Mouse (Mus musculus): Measurements from ENCODE around the gene Adcy3.

The Adcy3 gene

GRCm38 (mm10) chr12:4132941-4133846 lies at the start of gene Adcy3:
Adcy3 (plus strand) TSS chr12:4133103.
- DNase-seq (ENCODE audit: low spot score) = peak; percentile 76

- DNase-seq (ENCODE audit: low spot score) = no peak
These were observed 49.5 kb upstream of the Adcy3 start for GRCm38 (mm10) chr12:4083441-4083840.

GRCm38 (mm10) chr12:4107383-4107782 lies 25.5 kb upstream of the Adcy3 start:
- peak; percentile 88 for DNase-seq (ENCODE audit: low spot score)

- DNase-seq (ENCODE audit: low spot score) = no peak
These were observed 16.8 kb upstream of the Adcy3 start for GRCm38 (mm10) chr12:4116132-4116531.

DNA sequence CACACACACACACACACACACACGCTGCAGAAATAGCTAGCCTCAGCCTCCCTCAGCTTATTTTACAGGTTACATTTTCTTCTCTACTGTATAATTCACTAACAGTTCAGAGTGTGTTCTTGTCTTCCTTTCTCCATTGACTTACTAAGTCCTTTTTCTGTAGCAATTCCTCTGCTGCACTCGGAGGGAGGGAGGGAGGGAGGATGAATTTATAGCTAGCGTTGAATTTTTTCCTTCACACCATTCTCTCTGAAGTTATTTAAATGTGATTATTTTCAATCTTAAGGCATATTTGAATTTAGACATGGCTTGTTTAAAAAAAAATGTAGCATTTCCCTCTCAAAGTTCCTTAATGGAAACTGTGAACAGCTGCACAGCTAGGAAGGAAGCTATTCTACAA lies 15.8 kb upstream of the Adcy3 start:
- no peak for DNase-seq (ENCODE audit: low spot score)

DNA sequence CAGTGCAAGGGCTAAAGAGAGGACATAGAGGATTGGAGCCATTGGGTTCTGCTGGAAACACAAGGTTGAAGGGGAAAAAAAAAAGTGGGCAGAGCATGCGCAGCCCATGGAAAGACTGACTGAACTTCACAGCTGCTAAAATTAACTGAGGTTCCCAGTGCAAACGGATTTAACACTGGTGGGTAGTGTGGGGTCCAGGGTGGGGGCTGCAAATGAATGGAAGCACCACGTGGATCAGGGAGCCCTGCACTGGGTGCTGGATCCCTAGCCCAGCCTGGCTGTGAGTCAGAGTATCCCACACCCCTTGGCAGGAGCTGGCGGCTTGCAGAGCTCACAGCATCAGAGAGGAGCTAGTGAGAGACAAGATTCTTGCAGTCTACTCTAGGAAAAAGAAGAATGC lies 15.3 kb upstream of the Adcy3 start:
- no peak for DNase-seq (ENCODE audit: low spot score)

GRCm38 (mm10) chr12:4127346-4127745 lies 5.6 kb upstream of the Adcy3 start:
- no peak for DNase-seq (ENCODE audit: low spot score)

DNA sequence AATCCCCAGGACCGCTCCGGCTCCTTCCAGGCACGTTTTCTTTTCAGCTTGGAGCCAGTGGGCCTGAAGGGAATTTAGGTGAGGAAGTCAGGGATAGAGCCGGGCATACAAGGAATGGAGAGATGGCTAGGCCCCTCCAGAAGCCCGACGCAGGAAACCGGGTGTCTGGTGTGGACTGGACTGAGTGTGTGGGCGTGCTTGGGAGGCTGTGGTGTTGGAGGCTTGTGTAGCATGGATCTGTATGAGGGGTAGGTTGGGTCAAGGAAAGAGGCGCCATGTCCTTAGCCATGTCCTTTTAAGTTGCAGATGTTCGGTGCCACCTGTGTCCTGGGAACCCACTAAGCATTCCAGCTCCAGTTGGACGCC lies 927 bp downstream of the Adcy3 start:
- no peak for DNase-seq (ENCODE audit: low spot score)

DNA sequence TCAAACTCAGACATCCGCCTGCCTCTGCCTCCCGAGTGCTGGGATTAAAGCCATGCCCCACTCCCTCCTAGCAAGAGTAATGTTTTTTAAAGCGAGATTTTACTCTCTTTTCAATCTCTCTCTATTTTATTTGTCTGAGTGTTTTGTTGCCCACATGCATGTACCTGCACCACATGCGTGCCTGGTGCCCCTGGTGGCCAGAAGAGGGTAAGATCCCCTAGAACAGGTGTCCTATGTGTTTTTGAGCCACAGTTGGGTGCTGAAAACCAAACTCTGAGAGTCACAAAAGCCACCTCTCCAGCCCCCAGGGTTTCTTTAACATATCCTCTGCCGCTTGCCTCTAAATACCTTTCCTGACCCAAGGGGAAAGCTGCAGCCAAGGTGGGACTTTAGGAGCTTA lies 10.3 kb downstream of the Adcy3 start:
- no peak for DNase-seq (ENCODE audit: low spot score)

DNA sequence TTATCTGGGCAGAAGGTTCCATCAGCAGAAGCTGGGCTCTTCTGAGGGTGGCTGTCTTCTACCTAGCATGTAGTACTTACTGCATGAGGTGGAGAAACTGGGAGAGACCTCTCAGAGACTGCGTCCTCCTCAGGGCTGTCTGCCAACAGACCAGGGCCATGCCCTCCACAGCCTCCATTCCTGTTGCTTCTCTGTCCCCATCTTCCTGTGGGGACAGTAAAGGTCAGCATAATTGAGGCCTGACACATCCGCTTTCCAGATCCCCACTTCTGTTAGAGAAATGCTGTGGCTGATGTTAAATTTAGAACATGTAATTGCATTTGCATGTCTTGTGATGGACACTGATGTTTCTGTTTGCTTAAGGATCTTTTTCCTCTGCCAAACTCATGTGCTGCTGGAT lies 18.0 kb downstream of the Adcy3 start:
- DNase-seq (ENCODE audit: low spot score) = no peak

DNA sequence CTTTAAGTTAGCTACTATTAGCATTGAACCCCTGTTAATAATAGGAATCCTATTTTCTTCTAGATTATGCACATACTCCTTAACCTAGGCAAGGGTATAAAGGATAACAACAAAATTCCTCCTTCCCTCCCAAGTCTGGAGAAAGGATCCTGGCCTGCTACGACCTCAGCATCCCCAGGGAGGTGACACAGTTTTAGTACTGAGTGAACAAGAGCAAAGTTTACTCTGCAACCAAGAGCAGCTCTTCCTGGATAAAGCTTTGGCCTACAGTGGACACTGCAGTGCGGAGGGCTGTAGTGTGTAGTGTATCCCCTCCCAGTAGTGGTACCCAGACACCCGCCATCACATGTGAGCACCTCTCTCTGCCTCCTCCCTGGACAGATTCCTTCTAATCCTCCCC lies 19.1 kb downstream of the Adcy3 start:
- no peak for DNase-seq (ENCODE audit: low spot score)

- DNase-seq (ENCODE audit: low spot score) = no peak
These were observed 24.6 kb downstream of the Adcy3 start for GRCm38 (mm10) chr12:4157466-4157865.

DNA sequence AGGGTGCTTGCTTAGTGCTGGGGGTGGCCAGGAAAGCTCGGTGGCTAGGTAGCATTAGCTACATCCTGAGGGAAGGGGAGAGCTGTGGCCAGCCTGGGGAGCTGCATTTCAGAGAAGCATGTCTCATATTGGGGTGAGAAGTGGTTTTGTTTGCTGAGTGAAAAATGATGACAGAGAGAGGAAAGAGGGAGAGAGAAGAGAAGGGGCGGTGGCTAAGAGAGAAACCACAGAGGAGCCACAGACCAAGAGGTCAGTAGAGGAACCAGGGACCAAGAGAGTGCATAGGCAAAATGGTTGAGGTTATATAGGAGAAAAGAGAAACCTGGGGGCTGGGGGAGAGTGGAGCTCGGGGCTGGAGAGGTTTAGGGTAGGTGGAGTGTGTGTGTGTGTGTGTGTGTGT lies 25.3 kb downstream of the Adcy3 start:
- DNase-seq (ENCODE audit: low spot score) = no peak

DNA sequence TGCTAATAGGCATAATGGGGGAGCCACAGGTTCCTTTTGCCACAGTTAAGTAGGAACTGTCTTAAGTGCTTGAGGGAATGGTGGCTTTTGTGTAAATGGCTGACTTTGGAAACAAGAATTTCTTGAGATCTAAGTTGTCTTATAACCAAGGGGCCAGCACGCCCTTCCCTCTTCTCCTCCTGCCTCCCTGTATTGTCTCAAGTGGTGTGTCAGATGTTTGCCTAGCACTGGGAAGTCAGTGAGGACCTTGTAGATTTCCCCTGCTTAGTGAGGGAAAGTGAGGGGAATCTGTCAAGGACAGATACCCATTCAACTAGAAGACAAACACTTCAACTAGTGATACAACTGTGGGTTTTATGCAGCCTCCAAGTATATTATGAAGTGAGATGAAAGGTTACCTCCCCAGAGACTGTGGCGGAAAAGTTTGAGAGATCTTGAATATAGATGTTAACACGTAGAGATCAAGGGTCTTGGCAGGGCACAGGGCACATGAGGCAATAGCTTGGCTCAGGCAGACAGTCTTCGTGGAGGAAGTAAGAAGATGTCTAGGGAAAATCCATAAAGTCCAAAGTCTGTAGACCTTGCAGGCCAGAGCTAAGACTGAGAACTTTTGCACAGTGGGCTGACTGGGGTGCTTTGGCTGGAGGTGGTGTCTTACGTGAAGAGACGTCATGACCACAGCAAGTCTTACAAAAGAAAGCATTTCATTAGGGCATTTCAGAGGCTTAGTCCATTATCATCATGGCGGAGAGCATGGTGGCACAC lies 26.1 kb downstream of the Adcy3 start:
- no peak for DNase-seq (ENCODE audit: low spot score)

DNA sequence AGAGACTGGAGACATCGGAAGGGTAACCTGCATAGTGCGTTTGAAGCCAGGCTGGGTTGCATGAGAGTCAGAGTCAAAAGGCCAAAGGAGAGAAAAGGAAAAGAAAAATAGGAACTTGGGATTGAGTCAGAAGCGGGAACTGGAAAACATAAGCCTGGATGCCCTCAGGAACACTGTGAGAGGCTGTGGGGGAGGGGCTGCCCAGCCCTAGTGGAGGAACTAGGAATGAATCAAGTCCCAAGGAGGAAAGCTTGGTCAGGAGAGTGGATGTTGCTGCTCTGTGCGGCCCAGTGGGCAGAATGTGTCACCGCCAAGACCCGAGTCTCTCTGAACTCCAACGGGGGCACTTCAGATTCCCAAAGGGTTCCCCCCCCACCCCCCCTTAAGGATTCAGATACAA lies 27.4 kb downstream of the Adcy3 start:
- no peak for DNase-seq (ENCODE audit: low spot score)

DNA sequence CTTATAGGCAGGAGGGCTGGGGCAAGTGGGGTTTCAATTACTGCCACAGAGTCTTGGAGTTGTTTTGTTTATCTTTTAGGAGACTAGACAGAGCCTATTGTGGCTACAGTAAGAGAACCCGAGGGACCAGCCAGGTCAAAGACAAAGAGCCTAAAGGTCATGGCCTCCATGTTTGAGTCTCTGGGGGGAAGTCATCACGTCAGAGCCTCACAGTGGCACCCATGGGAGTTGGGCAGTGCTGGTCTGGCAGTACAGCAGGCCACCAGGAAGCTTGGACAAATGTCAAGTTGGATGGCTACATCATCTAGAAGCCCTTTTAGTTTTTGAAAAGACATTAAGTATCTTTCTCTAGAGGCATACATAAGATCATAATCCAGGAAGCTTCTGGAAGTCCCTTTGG lies 30.0 kb downstream of the Adcy3 start:
- no peak for DNase-seq (ENCODE audit: low spot score)

DNA sequence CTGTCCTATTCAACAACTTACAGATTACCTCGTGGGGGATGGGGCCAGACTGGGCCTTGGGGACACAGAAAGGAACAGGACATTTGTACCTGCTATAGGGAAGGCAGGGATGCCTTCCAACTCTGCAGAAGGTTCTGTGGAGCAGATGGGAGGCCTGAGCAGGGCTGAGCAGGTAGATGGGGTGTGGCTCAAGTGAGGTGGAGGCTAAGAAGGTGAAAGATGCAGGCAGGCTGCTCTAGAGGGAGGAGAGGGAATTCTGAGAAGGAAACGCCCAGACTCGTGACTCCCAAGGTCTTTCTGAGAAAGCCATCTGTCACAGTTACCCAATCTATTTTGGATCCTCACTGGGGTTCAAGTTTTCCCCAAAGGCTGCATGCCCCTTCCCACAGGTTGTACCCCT lies 34.1 kb downstream of the Adcy3 start:
- no peak for DNase-seq (ENCODE audit: low spot score)

DNA sequence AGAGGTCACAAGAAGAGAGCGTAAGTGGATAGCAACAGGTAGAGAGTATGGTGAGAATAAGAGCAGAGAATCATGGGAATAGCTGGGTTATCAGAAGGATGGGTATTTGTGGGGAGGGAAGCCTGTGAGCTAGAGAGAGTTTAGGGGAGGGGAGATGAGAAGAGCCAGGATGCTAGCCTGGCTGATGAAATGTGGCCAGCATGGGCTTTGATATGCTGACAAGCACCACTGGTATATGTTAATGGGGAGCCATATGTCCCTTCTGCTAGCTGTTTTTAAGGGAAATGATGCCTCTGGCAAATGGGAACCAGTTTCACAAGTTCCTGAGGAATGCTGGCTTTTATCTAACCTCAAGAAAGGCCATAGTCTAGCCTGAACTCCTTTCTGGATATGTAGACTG lies 36.2 kb downstream of the Adcy3 start:
- DNase-seq (ENCODE audit: low spot score) = no peak

- DNase-seq (ENCODE audit: low spot score) = no peak
These were observed 36.7 kb downstream of the Adcy3 start for GRCm38 (mm10) chr12:4169622-4170021.

DNA sequence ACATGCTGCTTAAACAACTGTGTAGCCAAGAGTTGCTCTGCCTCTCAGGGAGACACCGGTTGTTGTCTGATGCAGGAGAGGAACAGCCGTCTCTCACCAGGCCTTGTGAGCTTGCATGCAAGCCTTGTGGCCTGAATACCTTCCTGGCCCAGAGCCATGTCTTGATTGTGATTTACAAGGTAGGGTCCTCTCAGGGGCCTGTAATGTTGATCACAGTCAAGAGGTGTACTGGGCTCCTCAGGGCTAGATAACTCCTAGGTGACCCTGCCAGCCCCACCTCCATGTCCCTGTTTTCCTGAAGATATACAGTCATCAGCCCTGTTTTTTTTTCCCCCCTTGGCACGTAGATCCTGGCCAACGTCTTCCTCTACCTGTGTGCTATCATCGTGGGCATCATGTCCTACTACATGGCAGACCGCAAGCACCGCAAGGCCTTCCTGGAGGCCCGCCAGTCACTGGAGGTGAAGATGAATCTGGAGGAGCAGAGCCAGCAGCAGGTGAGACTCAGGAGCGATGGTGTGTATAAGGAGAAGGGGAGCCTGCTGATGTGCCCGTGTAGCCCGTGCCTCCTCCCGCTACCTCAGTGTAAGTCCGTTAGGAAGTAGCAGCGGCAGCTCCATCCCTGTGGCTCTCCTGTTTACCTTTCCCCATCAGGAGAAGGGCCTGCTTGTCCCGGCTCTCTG lies 40.3 kb downstream of the Adcy3 start:
- no peak for DNase-seq (ENCODE audit: low spot score)

DNA sequence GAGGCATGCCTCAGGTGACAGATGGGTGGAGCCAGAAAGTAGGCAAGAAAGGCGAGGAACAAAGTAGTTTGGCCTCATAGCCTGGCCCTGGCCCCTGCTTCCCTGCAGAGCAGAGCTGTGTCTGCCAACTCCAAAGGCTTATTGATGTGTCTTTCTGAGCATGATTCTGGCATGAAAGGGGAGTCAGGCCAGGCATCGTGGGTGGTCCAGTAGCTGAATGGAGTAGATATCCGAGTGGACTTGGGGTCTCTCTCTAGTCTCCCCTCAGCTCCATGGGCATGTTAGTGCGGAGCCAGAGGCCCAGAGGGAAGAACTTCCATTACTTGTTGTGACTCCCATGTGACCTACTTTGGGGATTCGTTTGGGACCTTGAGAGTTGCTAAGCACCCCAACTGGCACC lies 45.9 kb downstream of the Adcy3 start:
- no peak for DNase-seq (ENCODE audit: low spot score)

GRCm38 (mm10) chr12:4179671-4180233 lies 46.8 kb downstream of the Adcy3 start:
- DNase-seq (ENCODE audit: low spot score) = no peak

DNA sequence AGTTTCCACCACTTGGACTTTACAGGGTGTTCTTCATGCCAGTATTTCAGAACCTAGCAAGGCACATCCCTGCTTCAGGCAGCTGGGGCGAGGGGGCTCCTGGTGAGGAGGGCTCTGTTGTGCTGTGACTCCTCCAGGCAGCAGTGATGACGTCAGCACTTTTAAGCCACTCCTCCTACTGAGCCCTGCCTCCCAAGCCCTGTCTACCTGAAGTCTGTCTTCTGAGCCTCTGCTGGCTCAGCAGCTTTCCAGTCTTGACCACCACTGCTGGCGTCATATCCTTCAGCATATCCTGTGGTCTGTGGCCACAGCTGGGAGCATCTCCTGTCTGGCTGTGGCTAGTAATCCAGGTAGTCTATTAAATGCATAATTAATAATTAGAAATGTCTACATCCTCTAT lies 47.6 kb downstream of the Adcy3 start:
- DNase-seq (ENCODE audit: low spot score) = no peak
